In genomic region chr14:55570588-55570987, GRCm38 (mm10) we compare ENCODE assay signal across 28 mouse cellular contexts. TPM values are rescaled to one million over a fixed set of nuclear protein-coding genes. Genes with fewer than 3 reads are reported as not detected.
"Had no signal": no experiment of that assay in that cellular context is flagged by ENCODE, and none has a peak within 500 bp of the region (broad histone marks: within the 10 kb centered on the region; RNA-seq: fewer than 3 reads in every experiment).

No protein-coding gene starts in this region.

- H3K4me2 ChIP-seq: kidney, embryonic 15.5 days; limb, embryonic 12.5 days; limb, embryonic 15.5 days; liver, embryonic 15.5 days; midbrain, embryonic 13.5 days; neural tube, embryonic 13.5 days; stomach, embryonic 15.5 days had no signal

- H3K9me3 ChIP-seq: kidney, embryonic 15.5 days; limb, embryonic 12.5 days; limb, embryonic 15.5 days; liver, embryonic 15.5 days; midbrain, embryonic 10.5 days; midbrain, embryonic 13.5 days; neural tube, embryonic 13.5 days; stomach, embryonic 15.5 days had no signal

- DNase-seq: kidney, adult 8-10 months; kidney, postnatal 10 days; kidney, postnatal 36 days; layer of hippocampus, postnatal 36 days; left cerebral cortex, postnatal 4 days; lung, adult 2 months; lung, postnatal 14 days; lung, postnatal 4 days; retina, postnatal 1 day; right cerebral cortex, postnatal 25 days; spleen, adult 18-20 months; thymus, postnatal 25 days had no signal

- H3K4me3 ChIP-seq: kidney, embryonic 15.5 days; limb, embryonic 12.5 days; limb, embryonic 15.5 days; liver, embryonic 15.5 days; midbrain, embryonic 10.5 days; midbrain, embryonic 13.5 days; myocyte; neural tube, embryonic 13.5 days; stomach, embryonic 15.5 days had no signal

- H3K27ac ChIP-seq: kidney, embryonic 15.5 days; limb, embryonic 12.5 days; limb, embryonic 15.5 days; liver, embryonic 15.5 days; midbrain, embryonic 10.5 days; midbrain, embryonic 13.5 days; neural tube, embryonic 13.5 days; stomach, embryonic 15.5 days had no signal

- ATAC-seq: midbrain, embryonic 13.5 days; midbrain, embryonic 16.5 days had no signal

- H3K27me3 ChIP-seq: kidney, embryonic 15.5 days; limb, embryonic 12.5 days; limb, embryonic 15.5 days; liver, embryonic 15.5 days; midbrain, embryonic 13.5 days; neural tube, embryonic 13.5 days; stomach, embryonic 15.5 days had no signal

- H3K9ac ChIP-seq: kidney, embryonic 15.5 days; limb, embryonic 12.5 days; limb, embryonic 15.5 days; liver, embryonic 15.5 days; midbrain, embryonic 13.5 days; neural tube, embryonic 13.5 days; stomach, embryonic 15.5 days had no signal

- H3K4me1 ChIP-seq: limb, embryonic 15.5 days; midbrain, embryonic 13.5 days; neural tube, embryonic 13.5 days; stomach, embryonic 15.5 days had no signal

RNA-seq across cellular contexts. Expression of gene Fitm1, which starts 4.8 kb away (rescaled TPM):
- total RNA-seq: layer of hippocampus, adult 8-10 months; layer of hippocampus, postnatal 10 days; layer of hippocampus, postnatal 36 days; left cerebral cortex, adult 8-10 months; left cerebral cortex, postnatal 14 days; left cerebral cortex, postnatal 4 days; monocyte, adult 5-6 weeks; neutrophil, adult 5-6 weeks had no signal
- polyA plus RNA-seq: midbrain, embryonic 13.5 days; midbrain, embryonic 16.5 days had no signal

RNA-seq across cellular contexts. Expression of gene A730061H03Rik, which starts 10.4 kb away (rescaled TPM):
- total RNA-seq: left cerebral cortex, postnatal 14 days; left cerebral cortex, postnatal 4 days; monocyte, adult 5-6 weeks had no signal
